Mouse (Mus musculus) T-helper 2 cell (primary cell): ENCODE measurements around the gene Kat5.

Experiments
- in situ Hi-C: fragments of 300-600 bp; cut with MboI, MseI; formaldehyde crosslinking; loops from one replicate; pipeline ENCODE4 v1.15.1; 2025; ENCODE audit warnings: high pct_unique_total_duplicates

Kat5 gene

GRCm38 (mm10) chr19:5629907-5630306, 19.9 kb upstream of the Kat5 start:
- in situ Hi-C loops: no loop called here

- in situ Hi-C loops: no loop called here
Measured at GRCm38 (mm10) chr19:5625311-5625710, 15.3 kb upstream of the Kat5 start.

- in situ Hi-C loops: no loop called here
Measured at GRCm38 (mm10) chr19:5621884-5622283, 11.8 kb upstream of the Kat5 start.

- in situ Hi-C loops: no loop called here
Measured at GRCm38 (mm10) chr19:5620007-5620406, 10.0 kb upstream of the Kat5 start.

GRCm38 (mm10) chr19:5614953-5615352, 4.9 kb upstream of the Kat5 start:
- in situ Hi-C loops: no loop called here

- in situ Hi-C loops: no loop called here
Measured at GRCm38 (mm10) chr19:5612762-5613411, 2.9 kb upstream of the Kat5 start.

GRCm38 (mm10) chr19:5611973-5612372, 1.9 kb upstream of the Kat5 start:
- in situ Hi-C loops: no loop called here

- in situ Hi-C loops: no loop called here
Measured at GRCm38 (mm10) chr19:5609171-5609546, 878 bp downstream of the Kat5 start.

- in situ Hi-C loops: no loop called here
Measured at GRCm38 (mm10) chr19:5608707-5609106, 1.3 kb downstream of the Kat5 start.

- in situ Hi-C loops: no loop called here
Measured at GRCm38 (mm10) chr19:5607705-5608410, 2.2 kb downstream of the Kat5 start.

GRCm38 (mm10) chr19:5606196-5606595, 3.8 kb downstream of the Kat5 start:
- in situ Hi-C loops: no loop called here

- in situ Hi-C loops: no loop called here
Measured at GRCm38 (mm10) chr19:5605126-5605525, 4.9 kb downstream of the Kat5 start.

GRCm38 (mm10) chr19:5603664-5604063, 6.4 kb downstream of the Kat5 start:
- in situ Hi-C loops: loop anchor here (5.0 kb wide), 1 partner anchor 34 kb away; the partner anchor contains the start of gene Rela

GRCm38 (mm10) chr19:5601752-5602541, 8.1 kb downstream of the Kat5 start, which contains the start of gene Rnaseh2c:
TSS of gene Rnaseh2c (plus strand) at chr19:5601873.
- in situ Hi-C loops: loop anchor here (5.0 kb wide), 1 partner anchor 35 kb away; the partner anchor contains the start of gene Rela

GRCm38 (mm10) chr19:5599224-5599623, 10.8 kb downstream of the Kat5 start:
- in situ Hi-C loops: no loop called here

GRCm38 (mm10) chr19:5591888-5592287, 18.1 kb downstream of the Kat5 start:
- in situ Hi-C loops: no loop called here

GRCm38 (mm10) chr19:5589159-5589558, 20.9 kb downstream of the Kat5 start:
- in situ Hi-C loops: no loop called here

GRCm38 (mm10) chr19:5581995-5582394, 28.0 kb downstream of the Kat5 start:
- in situ Hi-C loops: no loop called here

- in situ Hi-C loops: no loop called here
Measured at GRCm38 (mm10) chr19:5580776-5581175, 29.3 kb downstream of the Kat5 start.

- in situ Hi-C loops: no loop called here
Measured at GRCm38 (mm10) chr19:5579971-5580370, 30.1 kb downstream of the Kat5 start.

- in situ Hi-C loops: no loop called here
Measured at GRCm38 (mm10) chr19:5575336-5575735, 34.7 kb downstream of the Kat5 start.
